Mouse (Mus musculus) MEL (cell line): ENCODE measurements around the gene Ermap. TPM values are rescaled to one million over a fixed set of nuclear protein-coding genes. Genes with fewer than 3 reads are reported as not detected.
A peak's percentile ranks its signal among the peaks of the same experiment; 100 is the strongest.

Experiments
- DNase-seq: peaks from one replicate; pipeline ENCODE4 v3.0.0; 2011; ENCODE audit warnings: low read depth, low spot score
- H3K27ac ChIP-seq: 2 replicates; pipeline ENCODE4 v1.5.1; 2012; ENCODE audit warnings: low read depth, mild to moderate bottlenecking, control low read depth, low read length, moderate library complexity; ENCODE audit not compliant: control insufficient read depth
- H3K27me3 ChIP-seq, 2 experiments: fragments of 150-350 bp in 1 of 2; sonication (generic) in 1 of 2; 2 replicates each; pipeline ENCODE4 v1.6.1; 2012; ENCODE audit warnings: low read length in 2 of 2, mild to moderate bottlenecking in 2 of 2, improper control_type of control experiment in 1 of 2, moderate library complexity in 1 of 2; ENCODE audit not compliant: insufficient read depth in 2 of 2, control insufficient read depth in 1 of 2
- H3K36me3 ChIP-seq, 2 experiments: 2 replicates each; pipeline ENCODE4 v1.6.1; 2012 to 2014; ENCODE audit warnings: low read length in 2 of 2, improper control_type of control experiment in 1 of 2, inconsistent platforms in 1 of 2, mild to moderate bottlenecking in 1 of 2; ENCODE audit not compliant: insufficient read depth in 2 of 2, control insufficient read depth in 1 of 2
- H3K4me1 ChIP-seq, 2 experiments: fragments of 150-350 bp in 1 of 2; sonication (generic) in 1 of 2; 2 replicates each; pipeline ENCODE4 v1.6.1; 2012; ENCODE audit warnings: low read length in 2 of 2, improper control_type of control experiment in 1 of 2, mild to moderate bottlenecking in 1 of 2; ENCODE audit not compliant: insufficient read depth in 2 of 2, control insufficient read depth in 1 of 2
- H3K4me3 ChIP-seq, 2 experiments: fragments of 150-350 bp in 1 of 2; sonication (generic) in 1 of 2; 2 replicates each; pipeline ENCODE4 v1.5.1; 2012; ENCODE audit warnings: low read depth in 2 of 2, low read length in 2 of 2, mild to moderate bottlenecking in 2 of 2, moderate library complexity in 2 of 2, control low read depth in 1 of 2, improper control_type of control experiment in 1 of 2; ENCODE audit not compliant: control insufficient read depth in 1 of 2, insufficient read depth in 1 of 2
- H3K79me2 ChIP-seq: 2 replicates; pipeline ENCODE4 v1.6.1; 2012; ENCODE audit warnings: mild to moderate bottlenecking, low read length, moderate library complexity; ENCODE audit not compliant: control insufficient read depth, poor library complexity, insufficient read depth
- H3K9ac ChIP-seq: 2 replicates; pipeline ENCODE4 v1.6.1; 2012; ENCODE audit warnings: low read depth, mild to moderate bottlenecking, control low read depth, low read length, moderate library complexity; ENCODE audit not compliant: control insufficient read depth, poor library complexity, severe bottlenecking
- H3K9me3 ChIP-seq: fragments of 150-350 bp; sonication (generic); replicated peaks from 2 replicates; pipeline ENCODE4 v1.6.1; 2012; ENCODE audit warnings: mild to moderate bottlenecking, low read length, improper control_type of control experiment, moderate library complexity; ENCODE audit not compliant: insufficient read depth
- CHD2 ChIP-seq: IDR thresholded peaks from 2 replicates; pipeline ENCODE4 v1.6.1; 2011; ENCODE audit warnings: low read length, improper control_type of control experiment
- CTCF ChIP-seq, 3 experiments: IDR thresholded peaks in 2 of 3; conservative IDR thresholded peaks in 1 of 3; 2 replicates each; pipeline ENCODE4 v1.5.1; 2011 to 2012; ENCODE audit warnings: low read length in 3 of 3, low read depth in 2 of 3, mild to moderate bottlenecking in 2 of 3, improper control_type of control experiment in 1 of 3, inconsistent platforms in 1 of 3, mixed read lengths in 1 of 3, moderate library complexity in 1 of 3; ENCODE audit not compliant: control insufficient read depth in 1 of 3, insufficient read depth in 1 of 3, poor library complexity in 1 of 3, severe bottlenecking in 1 of 3
- E2F4 ChIP-seq: IDR thresholded peaks from 2 replicates; pipeline ENCODE4 v1.6.1; 2011; ENCODE audit warnings: low read depth, low read length, improper control_type of control experiment, borderline replicate concordance
- ELF1 ChIP-seq: IDR thresholded peaks from 2 replicates; pipeline ENCODE4 v1.6.1; 2014; ENCODE audit warnings: low read depth, mild to moderate bottlenecking, inconsistent platforms, low read length, improper control_type of control experiment, moderate library complexity
- ETS1 ChIP-seq: IDR thresholded peaks from 2 replicates; pipeline ENCODE4 v1.6.1; 2012; ENCODE audit warnings: low read depth, mild to moderate bottlenecking, inconsistent platforms, low read length, improper control_type of control experiment, moderate library complexity
- GABPA ChIP-seq: IDR thresholded peaks from 2 replicates; pipeline ENCODE4 v1.6.1; 2012; ENCODE audit warnings: low read depth, mild to moderate bottlenecking, inconsistent platforms, low read length, improper control_type of control experiment, moderate library complexity
- GATA1 ChIP-seq: IDR thresholded peaks from 2 replicates; pipeline ENCODE4 v1.6.1; 2011; ENCODE audit warnings: low read depth, low read length, improper control_type of control experiment
- KAT2A ChIP-seq: conservative IDR thresholded peaks from 2 replicates; pipeline ENCODE4 v1.6.1; 2012; ENCODE audit warnings: low read depth, low read length, improper control_type of control experiment, inconsistent platforms
- MAFK ChIP-seq: IDR thresholded peaks from 2 replicates; pipeline ENCODE4 v1.6.1; 2011; ENCODE audit warnings: low read depth, mild to moderate bottlenecking, low read length, improper control_type of control experiment, borderline replicate concordance
- MAX ChIP-seq: IDR thresholded peaks from 2 replicates; pipeline ENCODE4 v1.6.1; 2011; ENCODE audit warnings: low read length, improper control_type of control experiment
- MAZ ChIP-seq: IDR thresholded peaks from 2 replicates; pipeline ENCODE4 v1.6.1; 2012; ENCODE audit warnings: low read depth, mild to moderate bottlenecking, inconsistent platforms, low read length, improper control_type of control experiment
- MEF2A ChIP-seq: IDR thresholded peaks from 2 replicates; pipeline ENCODE4 v1.6.1; 2014; ENCODE audit warnings: low read depth, mild to moderate bottlenecking, inconsistent platforms, low read length, improper control_type of control experiment; ENCODE audit not compliant: poor library complexity, insufficient replicate concordance, severe bottlenecking; ENCODE audit errors: extremely low read depth
- MYB ChIP-seq: IDR thresholded peaks from 2 replicates; pipeline ENCODE4 v1.6.1; 2011; ENCODE audit warnings: mild to moderate bottlenecking, low read depth, low read length, improper control_type of control experiment
- NRF1 ChIP-seq: IDR thresholded peaks from 2 replicates; pipeline ENCODE4 v1.6.1; 2014; ENCODE audit warnings: low read depth, mild to moderate bottlenecking, inconsistent platforms, low read length, improper control_type of control experiment, moderate library complexity; ENCODE audit not compliant: poor library complexity, insufficient read depth, severe bottlenecking
- POLR2A ChIP-seq, 2 experiments: IDR thresholded peaks; 2 replicates each; pipeline ENCODE4 v1.6.1; 2011 to 2012; ENCODE audit warnings: low read length in 2 of 2, mild to moderate bottlenecking in 2 of 2, control low read depth in 1 of 2, improper control_type of control experiment in 1 of 2, low read depth in 1 of 2, moderate library complexity in 1 of 2; ENCODE audit not compliant: control insufficient read depth in 1 of 2, insufficient read depth in 1 of 2, poor library complexity in 1 of 2
- POLR2AphosphoS2 ChIP-seq: IDR thresholded peaks from 2 replicates; pipeline ENCODE4 v1.6.1; 2011; ENCODE audit warnings: low read length, improper control_type of control experiment
- POLR2AphosphoS5 ChIP-seq: IDR thresholded peaks from 2 replicates; pipeline ENCODE4 v1.6.1; 2012; ENCODE audit warnings: low read depth, borderline replicate concordance, mild to moderate bottlenecking, inconsistent platforms, low read length, moderate library complexity, mixed read lengths
- SIN3A ChIP-seq: IDR thresholded peaks from 2 replicates; pipeline ENCODE4 v1.6.1; 2012; ENCODE audit warnings: low read length, improper control_type of control experiment, inconsistent platforms
- SMC3 ChIP-seq: IDR thresholded peaks from 2 replicates; pipeline ENCODE4 v1.6.1; 2011; ENCODE audit warnings: low read depth, low read length, improper control_type of control experiment
- TCF12 ChIP-seq: IDR thresholded peaks from 2 replicates; pipeline ENCODE4 v1.6.1; 2014; ENCODE audit warnings: low read depth, mild to moderate bottlenecking, inconsistent platforms, low read length, improper control_type of control experiment, moderate library complexity
- UBTF ChIP-seq: IDR thresholded peaks from 2 replicates; pipeline ENCODE4 v1.6.1; 2012; ENCODE audit warnings: low read depth, mild to moderate bottlenecking, inconsistent platforms, low read length, improper control_type of control experiment, moderate library complexity, borderline replicate concordance; ENCODE audit not compliant: insufficient read depth
- USF1 ChIP-seq: IDR thresholded peaks from 2 replicates; pipeline ENCODE4 v1.6.1; 2014; ENCODE audit warnings: low read depth, mild to moderate bottlenecking, inconsistent platforms, low read length, improper control_type of control experiment, moderate library complexity
- ZNF384 ChIP-seq: IDR thresholded peaks from 2 replicates; pipeline ENCODE4 v1.6.1; 2012; ENCODE audit warnings: low read depth, mild to moderate bottlenecking, inconsistent platforms, low read length, improper control_type of control experiment
- polyA plus RNA-seq, 2 experiments: library from polyadenylated mRNA; stranded (reverse) in 1 of 2; unstranded in 1 of 2; fragments of >175 nt in 1 of 2; fragments of >200 nt in 1 of 2; gene quantifications; 2 replicates each; pipeline versions ENCODE4 v1.2.1 to v1.2.4; 2012; ENCODE audit warnings: low replicate concordance in 2 of 2, low read depth in 1 of 2; ENCODE audit not compliant: insufficient read length in 2 of 2, insufficient read depth in 1 of 2, missing spikeins in 1 of 2
- total RNA-seq: library from RNA; depleted of rRNA; stranded (reverse); fragments of 300-350 nt; gene quantifications from 2 replicates; pipeline ENCODE4 v1.2.3, GENCODE M21; 2012

Ermap gene
- total and polyA plus RNA-seq, 3 experiments, result 44.1 to 247 (median 138) TPM

- TF ChIP-seq CTCF (IDR thresholded peaks at IDR 0.05 in 2 of 3, conservative IDR thresholded peaks at IDR 0.05 in 1 of 3; ENCODE audit: control insufficient read depth in 1 of 3, insufficient read depth in 1 of 3, low read depth in 2 of 3, low read length in 3 of 3, poor library complexity in 1 of 3, severe bottlenecking in 1 of 3), result peak; percentile 66 to 92 (median 89)
- TF ChIP-seq MAZ, result no peak
- peak; percentile 31; the same call in 1 of the 2 replicates for TF ChIP-seq ETS1
- TF ChIP-seq MYB, result no peak
- no peak for TF ChIP-seq MEF2A
- TF ChIP-seq MAX, result peak; percentile 91
- TF ChIP-seq GABPA, result no peak
- TF ChIP-seq E2F4, result no peak
- TF ChIP-seq ZNF384, result no peak
- TF ChIP-seq NRF1, result no peak
- peak; percentile 91 for TF ChIP-seq USF1
- TF ChIP-seq MAFK, result no peak
- TF ChIP-seq GATA1, result peak; percentile 28; the same call in 1 of the 2 replicates
- no peak for TF ChIP-seq UBTF
- TF ChIP-seq SMC3, result peak; percentile 90
- TF ChIP-seq, all 39 proteins: peak for 15
Measured at GRCm38 (mm10) chr4:119142230-119142871, 47.5 kb downstream of the Ermap start (continued).

GRCm38 (mm10) chr4:119141191-119141590 lies 48.6 kb downstream of the Ermap start:
- Histone ChIP-seq H3K27me3 (no peaks in the 10 kb centered on the region), H3K9ac (no peak overlapping the region), H3K4me3 (no peak overlapping the region), H3K9me3 (no peaks in the 10 kb centered on the region), H3K79me2 (no peaks in the 10 kb centered on the region), H3K36me3 (peaks cover 0 to 3% of the 10 kb centered on the region in 2 experiments), H3K27ac (no peak overlapping the region)
- no peak for DNase-seq
- TF ChIP-seq ELF1, result no peak
- no peak for TF ChIP-seq SIN3A
- TF ChIP-seq CHD2, result no peak
- TF ChIP-seq KAT2A, result no peak
- no peak for TF ChIP-seq MAZ
- TF ChIP-seq POLR2A (IDR thresholded peaks at IDR 0.05; ENCODE audit: control insufficient read depth in 1 of 2, insufficient read depth in 1 of 2, low read depth in 1 of 2, low read length in 2 of 2, poor library complexity in 1 of 2), result no peak
- TF ChIP-seq POLR2AphosphoS2, result no peak
- TF ChIP-seq TCF12, result no peak
- TF ChIP-seq POLR2AphosphoS5, result no peak
- TF ChIP-seq GATA1, result no peak
- TF ChIP-seq, all 39 proteins: peak for 0
- H3K4me1 ChIP-seq, result peaks cover 3 to 7% of the 10 kb centered on the region in 2 experiments
